Comparison of ENCODE assay signal across 14 mouse cellular contexts in the genomic region with DNA sequence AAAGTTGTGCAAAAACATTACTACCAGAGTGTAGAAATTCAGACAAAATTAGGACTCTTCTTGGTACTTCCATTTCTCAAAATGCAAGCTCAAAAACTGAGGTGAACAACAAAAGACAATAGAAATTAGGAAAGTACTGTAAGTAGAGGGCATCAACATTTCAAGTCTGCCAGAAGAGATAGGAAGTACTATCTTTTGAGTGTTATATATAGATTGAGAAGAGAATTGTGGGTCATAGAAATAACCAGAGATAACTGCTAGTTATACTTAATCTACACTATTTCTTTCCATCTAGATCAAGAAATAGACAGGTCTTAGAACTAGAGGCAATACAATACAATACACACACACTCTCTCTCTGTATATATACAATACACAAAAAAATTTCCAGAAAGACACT. TPM values are rescaled to one million over a fixed set of nuclear protein-coding genes. Genes with fewer than 3 reads are reported as not detected.
DNase-seq lines count a peak whose midpoint lies in the region; ATAC-seq and TF ChIP-seq lines count a peak whose summit lies in the region.
"Had no signal": no experiment of that assay in that cellular context is flagged by ENCODE, and none has a peak within 500 bp of the region (broad histone marks: within the 10 kb centered on the region; RNA-seq: fewer than 3 reads in every experiment).

No protein-coding gene starts in this region.

- H3K27me3 ChIP-seq in heart, embryonic 16.5 days (ENCODE audit: control insufficient read depth, insufficient read depth, low read length), result no peaks in the 10 kb centered on the region
- H3K27me3 ChIP-seq in E14TG2a.4 (ENCODE audit: insufficient read depth, low read length), result no peaks in the 10 kb centered on the region
- no peaks in the 10 kb centered on the region for H3K27me3 ChIP-seq in liver, embryonic 14.5 days (ENCODE audit: control insufficient read depth, insufficient read depth, low read length)
- H3K27me3 ChIP-seq: embryonic facial prominence, embryonic 12.5 days had no signal

- H3K36me3 ChIP-seq in heart, embryonic 16.5 days (ENCODE audit: control insufficient read depth, insufficient read depth), result no peaks in the 10 kb centered on the region
- peaks cover 4% of the 10 kb centered on the region; the same call in 1 of the 2 replicates for H3K36me3 ChIP-seq in E14TG2a.4 (ENCODE audit: insufficient read depth, low read length)
- no peaks in the 10 kb centered on the region for H3K36me3 ChIP-seq in liver, embryonic 14.5 days (replicated peaks; ENCODE audit: control insufficient read depth, insufficient read depth, low read depth)
- H3K36me3 ChIP-seq: embryonic facial prominence, embryonic 12.5 days had no signal

- H3K9me3 ChIP-seq in heart, embryonic 16.5 days (replicated peaks; ENCODE audit: control insufficient read depth, low read length), result no peaks in the 10 kb centered on the region
- H3K9me3 ChIP-seq in E14TG2a.4 (ENCODE audit: low read length), result no peaks in the 10 kb centered on the region
- no peaks in the 10 kb centered on the region for H3K9me3 ChIP-seq in liver, embryonic 14.5 days (ENCODE audit: control insufficient read depth, low read length)
- H3K9me3 ChIP-seq: embryonic facial prominence, embryonic 12.5 days had no signal

- no peak for DNase-seq in heart, postnatal 14 days
- DNase-seq in A20 (ENCODE audit: low read depth, low spot score), result peak; percentile 36
- no peak for DNase-seq in liver, embryonic 14.5 days (ENCODE audit: low read depth in 3 of 3, low spot score in 3 of 3)
- DNase-seq in lung, postnatal 25 days (ENCODE audit: low spot score), result no peak
- DNase-seq in thymus, postnatal 36 days, result no peak
- DNase-seq: adrenal gland, adult 8-10 months; cerebellum, postnatal 25 days; kidney, postnatal 10 days; left cerebral cortex, postnatal 4 days; lung, postnatal 14 days had no signal

- no peak for ATAC-seq in heart, embryonic 16.5 days (replicated peaks; ENCODE audit: extremely low read depth, insufficient read depth, low FRiP score)
- ATAC-seq in liver, embryonic 14.5 days (ENCODE audit: insufficient read depth), result no peak
- ATAC-seq: inflammation-experienced regulatory T-cells, adult 6 months had no signal

- TF ChIP-seq CTCF in E14TG2a.4 (conservative IDR thresholded peaks at IDR 0.05; ENCODE audit: low read length), result no peak
- TF ChIP-seq CTCF in liver, embryonic 14.5 days (IDR thresholded peaks at IDR 0.05; ENCODE audit: low read depth), result no peak

- no peak overlapping the region for H3K9ac ChIP-seq in heart, embryonic 16.5 days (ENCODE audit: low read length)
- no peak overlapping the region for H3K9ac ChIP-seq in liver, embryonic 14.5 days (replicated peaks)
- H3K9ac ChIP-seq: embryonic facial prominence, embryonic 12.5 days had no signal

- intact Hi-C loops in heart, postnatal 14 days (cut with DNase I), result no loop called here

- peak; percentile 66 for TF ChIP-seq EP300 in liver, embryonic 14.5 days (IDR thresholded peaks at IDR 0.05; ENCODE audit: low read depth)

- peak overlapping the region; percentile 30; the same call in 1 of the 2 replicates for H3K4me2 ChIP-seq in heart, embryonic 16.5 days (ENCODE audit: low read depth, low read length)
- H3K4me2 ChIP-seq in liver, embryonic 14.5 days (ENCODE audit: low read depth), result peak overlapping the region; percentile 81

- H3K27ac ChIP-seq in heart, embryonic 16.5 days (ENCODE audit: low read length), result no peak overlapping the region
- no peak overlapping the region for H3K27ac ChIP-seq in liver, embryonic 14.5 days
- H3K27ac ChIP-seq: embryonic facial prominence, embryonic 12.5 days had no signal

- H3K4me1 ChIP-seq in heart, embryonic 16.5 days (ENCODE audit: control insufficient read depth, insufficient read depth, low read length), result peaks cover 27% of the 10 kb centered on the region
- H3K4me1 ChIP-seq in E14TG2a.4 (replicated peaks; ENCODE audit: low read depth, low read length), result peaks cover 54% of the 10 kb centered on the region
- peaks cover 24 to 28% of the 10 kb centered on the region in 2 experiments for H3K4me1 ChIP-seq in liver, embryonic 14.5 days (replicated peaks; ENCODE audit: control insufficient read depth in 2 of 2, insufficient read depth in 2 of 2, low read length in 1 of 2)

- H3K4me3 ChIP-seq in heart, embryonic 16.5 days (ENCODE audit: low read length), result no peak overlapping the region
- peak overlapping the region; percentile 17; the same call in 1 of the 2 replicates for H3K4me3 ChIP-seq in E14TG2a.4 (replicated peaks; ENCODE audit: low read length)
- peak overlapping the region in 1 of 2 experiments; percentile 17; a peak in 1 of 4 replicates for H3K4me3 ChIP-seq in liver, embryonic 14.5 days (ENCODE audit: insufficient read depth in 1 of 2, low read depth in 2 of 2, low read length in 2 of 2)
- H3K4me3 ChIP-seq: embryonic facial prominence, embryonic 12.5 days had no signal

RNA-seq across cellular contexts. Expression of gene Kansl1, which starts 30.2 kb away (rescaled TPM):
- polyA plus RNA-seq in heart, embryonic 16.5 days (2015; fragmentation: Nextera tagmentation; extraction: Ambion mirVana), result 12.5 and 13.2 TPM in 2 replicates
- 10 to 100 TPM; 31.6 to 32.3 TPM for total RNA-seq in heart, postnatal 14 days (2021)
- 12.3 and 13.8 TPM in 2 replicates for polyA plus RNA-seq in liver, embryonic 14.5 days (2012; rRNA removed)
- polyA plus RNA-seq in liver, embryonic 14.5 days (2014; fragmentation: Nextera tagmentation; extraction: Ambion mirVana), result 5.3 and 5.4 TPM in 2 replicates
